Mouse (Mus musculus) left cerebral cortex, adult 18-20 months (tissue): ENCODE measurements at regions not wholly inside any gene's neighbourhood (a gene's known extent, or its start where the extent isn't known, plus 50 kb on each side); places are given as distances from the start of the nearest gene placed in this dataset.

ENCODE experiments used
- DNase-seq, 2 experiments: peaks; one replicate each; pipeline ENCODE4 v3.0.0; 2021 to 2022; ENCODE audit warnings: low spot score in 2 of 2, mixed read lengths in 1 of 2

GRCm38 (mm10) chr4:34226089-34226840 is 176.3 kb upstream of the Spaca1 start:
- DNase-seq, result peak; percentile 61 to 70

GRCm38 (mm10) chr4:34226886-34227285 is 176.9 kb upstream of the Spaca1 start:
- no peak for DNase-seq

- DNase-seq, result no peak
Measured at GRCm38 (mm10) chr4:34227611-34228010, 177.6 kb upstream of the Spaca1 start.

- peak; percentile 72 to 76 for DNase-seq
Measured at GRCm38 (mm10) chr4:34231270-34231669, 181.3 kb upstream of the Spaca1 start.

- DNase-seq, result no peak
Measured at GRCm38 (mm10) chr4:34234204-34234603, 184.2 kb upstream of the Spaca1 start.

GRCm38 (mm10) chr4:34234645-34235044 is 184.7 kb upstream of the Spaca1 start:
- DNase-seq, result no peak

GRCm38 (mm10) chr4:34237791-34238190 is 187.8 kb upstream of the Spaca1 start:
- DNase-seq, result no peak

- DNase-seq, result no peak
Measured at GRCm38 (mm10) chr4:34239624-34240023, 189.6 kb upstream of the Spaca1 start.

GRCm38 (mm10) chr4:34241060-34241571 is 191.1 kb upstream of the Spaca1 start:
- DNase-seq, result no peak

- no peak for DNase-seq
Measured at GRCm38 (mm10) chr4:34241673-34242072, 191.7 kb upstream of the Spaca1 start.

- no peak for DNase-seq
Measured at GRCm38 (mm10) chr4:34259444-34259843, 209.5 kb upstream of the Spaca1 start.

GRCm38 (mm10) chr4:34260468-34260867 is 210.5 kb upstream of the Spaca1 start:
- DNase-seq, result no peak

GRCm38 (mm10) chr4:34261809-34262208 is 211.8 kb upstream of the Spaca1 start:
- no peak for DNase-seq

GRCm38 (mm10) chr4:34264431-34264830 is 214.4 kb upstream of the Spaca1 start:
- DNase-seq, result no peak

GRCm38 (mm10) chr4:34274316-34274715 is 224.3 kb upstream of the Spaca1 start:
- no peak for DNase-seq

GRCm38 (mm10) chr4:34275372-34275771 is 225.4 kb upstream of the Spaca1 start:
- no peak for DNase-seq

- DNase-seq, result no peak
Measured at GRCm38 (mm10) chr4:34302504-34303108, 248.1 kb upstream of the Akirin2 start.

- no peak for DNase-seq
Measured at GRCm38 (mm10) chr4:34308921-34309563, 241.7 kb upstream of the Akirin2 start.

- no peak for DNase-seq
Measured at GRCm38 (mm10) chr4:34310061-34310642, 240.6 kb upstream of the Akirin2 start.

GRCm38 (mm10) chr4:34315848-34316247 is 234.9 kb upstream of the Akirin2 start:
- DNase-seq, result peak in 1 of 2 experiments; percentile 18

- no peak for DNase-seq
Measured at GRCm38 (mm10) chr4:34322841-34323240, 227.9 kb upstream of the Akirin2 start.
